Mouse (Mus musculus) A20 (cell line): ENCODE data around the gene Ephb3.
"Not testable (repeated sequence)": the region's sequence is repeated elsewhere in the genome, so short reads cannot be mapped to it uniquely, and the experiment has no call there.

ENCODE experiments used
- DNase-seq: peaks from one replicate; pipeline ENCODE4 v3.0.0-alpha.2; 2011; ENCODE audit warnings: low read depth, low spot score

Ephb3 gene

GRCm38 (mm10) chr16:21204367-21205092 lies at the start of gene Ephb3:
TSS of gene Ephb3 (plus strand) at chr16:21204755.
- peak; percentile 55 for DNase-seq

- not testable (repeated sequence) for DNase-seq
Observed at GRCm38 (mm10) chr16:21156261-21156660, 48.3 kb upstream of the Ephb3 start.

- not testable (repeated sequence) for DNase-seq
Observed at GRCm38 (mm10) chr16:21159226-21159625, 45.3 kb upstream of the Ephb3 start.

GRCm38 (mm10) chr16:21163423-21163822 lies 41.1 kb upstream of the Ephb3 start:
- DNase-seq: not testable (repeated sequence)

GRCm38 (mm10) chr16:21165343-21166220 lies 39.0 kb upstream of the Ephb3 start:
- peak; percentile 12 for DNase-seq

GRCm38 (mm10) chr16:21168730-21169129 lies 35.8 kb upstream of the Ephb3 start:
- no peak for DNase-seq

- DNase-seq: no peak
Observed at GRCm38 (mm10) chr16:21175236-21175635, 29.3 kb upstream of the Ephb3 start.

- DNase-seq: no peak
Observed at GRCm38 (mm10) chr16:21182108-21182507, 22.4 kb upstream of the Ephb3 start.

GRCm38 (mm10) chr16:21184697-21185096 lies 19.9 kb upstream of the Ephb3 start:
- DNase-seq: no peak

GRCm38 (mm10) chr16:21187568-21187967 lies 17.0 kb upstream of the Ephb3 start:
- no peak for DNase-seq

GRCm38 (mm10) chr16:21188345-21188744 lies 16.2 kb upstream of the Ephb3 start:
- DNase-seq: peak; percentile 14

GRCm38 (mm10) chr16:21191569-21191968 lies 13.0 kb upstream of the Ephb3 start:
- DNase-seq: no peak

- DNase-seq: peak; percentile 63
Observed at GRCm38 (mm10) chr16:21192509-21193354, 11.8 kb upstream of the Ephb3 start.

GRCm38 (mm10) chr16:21194182-21194581 lies 10.4 kb upstream of the Ephb3 start:
- no peak for DNase-seq

GRCm38 (mm10) chr16:21195260-21195866 lies 9.2 kb upstream of the Ephb3 start:
- no peak for DNase-seq

GRCm38 (mm10) chr16:21196576-21196975 lies 8.0 kb upstream of the Ephb3 start:
- DNase-seq: no peak

- no peak for DNase-seq
Observed at GRCm38 (mm10) chr16:21197542-21197941, 7.0 kb upstream of the Ephb3 start.

- DNase-seq: no peak
Observed at GRCm38 (mm10) chr16:21198006-21198405, 6.5 kb upstream of the Ephb3 start.

GRCm38 (mm10) chr16:21198529-21198928 lies 6.0 kb upstream of the Ephb3 start:
- peak; percentile 70 for DNase-seq

- no peak for DNase-seq
Observed at GRCm38 (mm10) chr16:21199426-21199825, 5.1 kb upstream of the Ephb3 start.

- DNase-seq: no peak
Observed at GRCm38 (mm10) chr16:21202731-21203130, 1.8 kb upstream of the Ephb3 start.
